Mouse (Mus musculus) G1E (cell line): ENCODE results near the gene Psmd12.

ENCODE experiments used
- CTCF ChIP-seq: IDR thresholded peaks from 2 replicates; pipeline ENCODE4 v1.5.1; 2012; ENCODE audit warnings: low read depth, low read length, inconsistent platforms, mixed read lengths
- TAL1 ChIP-seq: conservative IDR thresholded peaks from 2 replicates; pipeline ENCODE4 v1.6.1; 2012; ENCODE audit warnings: low read depth, low read length, inconsistent platforms, mixed read lengths

DNA sequence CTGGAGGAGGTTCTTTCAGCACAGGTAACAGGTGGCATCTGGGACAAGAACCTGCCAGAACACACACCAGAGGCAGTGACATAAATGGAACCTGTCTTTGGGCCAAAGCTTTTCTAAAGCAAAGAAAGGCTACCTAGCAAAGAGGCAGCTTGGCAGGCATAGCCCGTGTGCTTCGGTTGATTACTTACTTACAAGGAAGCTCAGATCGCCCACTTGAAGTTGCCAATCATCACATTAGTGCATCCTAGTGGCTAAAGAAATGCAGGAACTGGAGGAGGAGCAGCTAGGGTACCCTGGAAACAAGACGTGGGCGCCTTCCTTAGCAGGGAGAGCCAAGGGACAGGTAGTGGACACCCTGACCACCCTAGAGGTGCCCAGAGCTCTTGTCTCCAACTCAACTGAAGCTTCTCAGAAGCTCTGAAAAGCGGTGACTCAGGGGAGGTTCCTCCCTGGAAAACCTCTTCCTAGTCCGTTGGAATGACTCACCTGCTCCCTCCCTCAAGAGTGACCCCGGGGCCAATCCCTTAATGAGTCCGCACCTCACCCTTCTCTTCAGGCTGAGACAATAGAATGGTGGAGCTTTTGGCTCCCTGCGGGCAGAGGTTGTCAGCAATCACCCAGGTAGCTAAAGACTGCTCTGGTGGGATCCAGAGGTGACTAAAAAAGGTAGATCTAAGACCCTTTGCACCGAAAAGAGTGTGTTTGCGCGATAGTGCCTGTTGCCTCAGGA is 66.6 kb downstream of the Psmd12 start:
- TF ChIP-seq CTCF (no peak), TAL1 (no peak)
